Mouse (Mus musculus): ENCODE measurements around the gene Il10.

GRCm38 (mm10) chr1:131062821-131063220, 43.2 kb downstream of the Il10 start:
- TF ChIP-seq GATA1 (IDR thresholded peaks at IDR 0.05; ENCODE audit: low read length) (no peak), TAL1 (IDR thresholded peaks at IDR 0.05; ENCODE audit: low read length) (no peak)

Data from erythroblast, embryonic 14.5 days (primary cell).